In the genomic region with DNA sequence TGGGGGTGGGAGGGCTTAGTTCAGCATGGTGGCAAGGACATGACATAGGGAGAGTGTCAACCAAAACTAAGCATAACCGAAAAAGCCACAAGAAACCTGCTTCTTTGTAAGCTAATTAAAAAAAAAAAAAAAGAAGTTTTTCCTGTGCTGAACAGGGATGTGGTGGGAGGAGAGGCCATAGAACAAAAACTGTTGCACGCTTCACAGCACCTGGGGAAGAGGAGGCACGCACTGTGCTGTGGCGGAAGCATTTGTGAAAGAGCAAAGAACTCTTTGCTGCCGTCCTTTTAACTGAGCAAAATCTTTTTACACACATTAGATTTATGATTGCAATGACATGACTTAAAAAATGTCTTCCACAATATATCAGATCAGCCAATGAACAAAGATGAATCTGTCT, we compare ENCODE assay signal across 28 mouse cellular contexts. TPM values are rescaled to one million over a fixed set of nuclear protein-coding genes. Genes with fewer than 3 reads are reported as not detected.
A peak's percentile ranks its signal among the peaks of the same experiment; 100 is the strongest.
DNase-seq lines count a peak whose midpoint lies in the region; ATAC-seq and TF ChIP-seq lines count a peak whose summit lies in the region.
"Had no signal": no experiment of that assay in that cellular context is flagged by ENCODE, and none has a peak within 500 bp of the region (broad histone marks: within the 10 kb centered on the region; RNA-seq: fewer than 3 reads in every experiment).

No protein-coding gene starts in this region.

- no peak for TF ChIP-seq POLR2A in thymus, adult 2 months (IDR thresholded peaks at IDR 0.05; ENCODE audit: control insufficient read depth, extremely low read depth, insufficient read depth, low read length, poor library complexity)

- H3K9ac ChIP-seq in kidney, embryonic 15.5 days, result no peak overlapping the region
- H3K9ac ChIP-seq in midbrain, embryonic 11.5 days (ENCODE audit: low read length), result no peak overlapping the region
- H3K9ac ChIP-seq: embryonic facial prominence, embryonic 13.5 days; forebrain, embryonic 12.5 days; forebrain, embryonic 15.5 days; heart, embryonic 12.5 days; heart, embryonic 15.5 days; hindbrain, embryonic 14.5 days had no signal

- 51% methylated on average over 5 of the region's 5 CpGs for WGBS in kidney, embryonic 15.5 days
- 3% methylated on average over 5 of the region's 5 CpGs for WGBS in thymus, adult 2 months
- 62% methylated on average over 5 of the region's 5 CpGs for WGBS in midbrain, embryonic 11.5 days

- no peaks in the 10 kb centered on the region for H3K4me1 ChIP-seq in kidney, embryonic 15.5 days
- H3K4me1 ChIP-seq in thymus, adult 2 months (replicated peaks; ENCODE audit: control insufficient read depth, insufficient read depth, low read length), result peaks cover 2% of the 10 kb centered on the region
- H3K4me1 ChIP-seq in midbrain, embryonic 11.5 days (ENCODE audit: control insufficient read depth, insufficient read depth, low read length), result no peaks in the 10 kb centered on the region
- H3K4me1 ChIP-seq: embryonic facial prominence, embryonic 10.5 days; embryonic facial prominence, embryonic 13.5 days; forebrain, embryonic 12.5 days; forebrain, embryonic 15.5 days; heart, embryonic 12.5 days; heart, embryonic 15.5 days had no signal

- intact Hi-C loops in left cerebral cortex, postnatal 10 days (cut with DNase I), result no loop called here

- H3K4me3 ChIP-seq in kidney, embryonic 15.5 days (replicated peaks), result no peak overlapping the region
- H3K4me3 ChIP-seq in thymus, adult 2 months (ENCODE audit: control insufficient read depth, insufficient read depth, low read length), result no peak overlapping the region
- no peak overlapping the region for H3K4me3 ChIP-seq in midbrain, embryonic 11.5 days (ENCODE audit: low read depth, low read length)
- H3K4me3 ChIP-seq: embryonic facial prominence, embryonic 10.5 days; embryonic facial prominence, embryonic 13.5 days; erythroblast, embryonic 14.5 days; forebrain, embryonic 12.5 days; forebrain, embryonic 15.5 days; heart, embryonic 12.5 days; heart, embryonic 15.5 days had no signal

- no peaks in the 10 kb centered on the region for H3K27me3 ChIP-seq in kidney, embryonic 15.5 days
- H3K27me3 ChIP-seq in thymus, adult 2 months (ENCODE audit: control insufficient read depth, insufficient read depth, low read length), result no peaks in the 10 kb centered on the region
- no peaks in the 10 kb centered on the region for H3K27me3 ChIP-seq in midbrain, embryonic 11.5 days (ENCODE audit: control insufficient read depth, insufficient read depth, low read length)
- H3K27me3 ChIP-seq: embryonic facial prominence, embryonic 13.5 days; forebrain, embryonic 12.5 days; forebrain, embryonic 15.5 days; heart, embryonic 12.5 days; heart, embryonic 15.5 days had no signal

- no peak overlapping the region for H3K4me2 ChIP-seq in kidney, embryonic 15.5 days
- H3K4me2 ChIP-seq in midbrain, embryonic 11.5 days, result no peak overlapping the region
- H3K4me2 ChIP-seq: embryonic facial prominence, embryonic 13.5 days; forebrain, embryonic 12.5 days; forebrain, embryonic 15.5 days; heart, embryonic 12.5 days; heart, embryonic 15.5 days; hindbrain, embryonic 14.5 days had no signal

- H3K36me3 ChIP-seq in kidney, embryonic 15.5 days, result no peaks in the 10 kb centered on the region
- no peaks in the 10 kb centered on the region for H3K36me3 ChIP-seq in thymus, adult 2 months (ENCODE audit: control insufficient read depth, insufficient read depth, low read length)
- no peaks in the 10 kb centered on the region for H3K36me3 ChIP-seq in midbrain, embryonic 11.5 days (ENCODE audit: control insufficient read depth, insufficient read depth, low read length)
- H3K36me3 ChIP-seq: embryonic facial prominence, embryonic 10.5 days; embryonic facial prominence, embryonic 13.5 days; forebrain, embryonic 12.5 days; forebrain, embryonic 15.5 days; heart, embryonic 12.5 days; heart, embryonic 15.5 days had no signal

- no peak for DNase-seq in kidney, postnatal 4 days
- peak; percentile 41 for DNase-seq in thymus, adult 2 months
- peak; percentile 63 for DNase-seq in thymus, postnatal 14 days
- peak; percentile 51 for DNase-seq in thymus, postnatal 4 days
- no peak for DNase-seq in midbrain, embryonic 11.5 days (ENCODE audit: low spot score, missing footprints)
- no peak for DNase-seq in ovary, postnatal 36 days (ENCODE audit: low spot score)
- no peak for DNase-seq in left cerebral cortex, postnatal 10 days (ENCODE audit: extremely low spot score in 1 of 2, low spot score in 2 of 2)
- DNase-seq: adrenal gland, postnatal 10 days; adrenal gland, postnatal 36 days; cerebellum, adult 18-20 months; cerebellum, adult 9-10 months; cerebellum, postnatal 36 days; embryo, embryonic 11 days; gastrocnemius, postnatal 25 days; heart, adult 18-20 months; heart, postnatal 10 days; heart, postnatal 4 days had no signal

- no peaks in the 10 kb centered on the region for H3K9me3 ChIP-seq in kidney, embryonic 15.5 days (replicated peaks)
- H3K9me3 ChIP-seq in midbrain, embryonic 11.5 days (ENCODE audit: control insufficient read depth, low read length), result no peaks in the 10 kb centered on the region
- H3K9me3 ChIP-seq: embryonic facial prominence, embryonic 10.5 days; embryonic facial prominence, embryonic 13.5 days; forebrain, embryonic 12.5 days; forebrain, embryonic 15.5 days; heart, embryonic 12.5 days; heart, embryonic 15.5 days had no signal

- no peak overlapping the region for H3K27ac ChIP-seq in kidney, embryonic 15.5 days
- H3K27ac ChIP-seq in thymus, adult 2 months (ENCODE audit: control insufficient read depth, insufficient read depth, low read length), result peak overlapping the region; percentile 76
- H3K27ac ChIP-seq in midbrain, embryonic 11.5 days (ENCODE audit: low read depth, low read length), result no peak overlapping the region
- H3K27ac ChIP-seq: embryonic facial prominence, embryonic 10.5 days; embryonic facial prominence, embryonic 13.5 days; forebrain, embryonic 12.5 days; forebrain, embryonic 15.5 days; heart, embryonic 15.5 days; hindbrain, embryonic 14.5 days had no signal

- ATAC-seq in kidney, embryonic 15.5 days (replicated peaks; ENCODE audit: low FRiP score), result peak; percentile 54; the same call in 1 of the 2 replicates
- ATAC-seq in midbrain, embryonic 11.5 days (ENCODE audit: low FRiP score), result no peak
- ATAC-seq: activated CD4-positive, CD25-positive, alpha-beta regulatory T cell, adult 4 months; forebrain, embryonic 15.5 days had no signal

- TF ChIP-seq CTCF in thymus, adult 2 months (IDR thresholded peaks at IDR 0.05; ENCODE audit: borderline replicate concordance, control insufficient read depth, extremely low read depth, insufficient read depth, low read length, poor library complexity), result no peak

RNA-seq across cellular contexts. Expression of a gene that starts 45.8 kb away (rescaled TPM):
- 0.05 TPM in 1 of 2 replicates, not detected in the other for polyA plus RNA-seq in kidney, embryonic 15.5 days (2015; fragmentation: Nextera tagmentation; extraction: Ambion mirVana)
- 6.6 and 8.1 TPM in 2 replicates for polyA plus RNA-seq in thymus, adult 2 months (2012; rRNA removed)
- polyA plus RNA-seq in midbrain, embryonic 11.5 days (2014; fragmentation: Nextera tagmentation; extraction: Ambion mirVana), result 0.07 and 0.10 TPM in 2 replicates
- under 1 TPM; 0.28 to 0.92 TPM for total RNA-seq in left cerebral cortex, postnatal 10 days (2021)
- total RNA-seq: gastrocnemius, adult 8-10 months; gastrocnemius, postnatal 25 days had no signal
- polyA plus RNA-seq: erythroblast, embryonic 14.5 days; forebrain, embryonic 12.5 days; forebrain, embryonic 15.5 days; heart, embryonic 12.5 days; hindbrain, embryonic 14.5 days had no signal

Comparison
In these comparisons a context has a peak if more than half of its experiments do, and no peak if none do; other contexts are left out.
1. DNase-seq: peak in thymus, adult 2 months (single experiment), thymus, postnatal 14 days (single experiment) and thymus, postnatal 4 days (single experiment); none in kidney, postnatal 4 days (0 of 2), midbrain, embryonic 11.5 days (single experiment), ovary, postnatal 36 days (single experiment) and left cerebral cortex, postnatal 10 days (0 of 2).